Mouse (Mus musculus) MEL (cell line): ENCODE results near the gene Rpl7l1. TPM values are rescaled to one million over a fixed set of nuclear protein-coding genes. Genes with fewer than 3 reads are reported as not detected.
"Not testable (repeated sequence)": the region's sequence is repeated elsewhere in the genome, so short reads cannot be mapped to it uniquely, and the experiment has no call there.

Experiments used
- DNase-seq: peaks from one replicate; pipeline ENCODE4 v3.0.0; 2011; ENCODE audit warnings: low read depth, low spot score
- H3K27ac ChIP-seq: 2 replicates; pipeline ENCODE4 v1.5.1; 2012; ENCODE audit warnings: low read depth, mild to moderate bottlenecking, control low read depth, low read length, moderate library complexity; ENCODE audit not compliant: control insufficient read depth
- H3K27me3 ChIP-seq, 2 experiments: fragments of 150-350 bp in 1 of 2; sonication (generic) in 1 of 2; 2 replicates each; pipeline ENCODE4 v1.6.1; 2012; ENCODE audit warnings: low read length in 2 of 2, mild to moderate bottlenecking in 2 of 2, improper control_type of control experiment in 1 of 2, moderate library complexity in 1 of 2; ENCODE audit not compliant: insufficient read depth in 2 of 2, control insufficient read depth in 1 of 2
- H3K36me3 ChIP-seq, 2 experiments: 2 replicates each; pipeline ENCODE4 v1.6.1; 2012 to 2014; ENCODE audit warnings: low read length in 2 of 2, improper control_type of control experiment in 1 of 2, inconsistent platforms in 1 of 2, mild to moderate bottlenecking in 1 of 2; ENCODE audit not compliant: insufficient read depth in 2 of 2, control insufficient read depth in 1 of 2
- H3K4me1 ChIP-seq, 2 experiments: fragments of 150-350 bp in 1 of 2; sonication (generic) in 1 of 2; 2 replicates each; pipeline ENCODE4 v1.6.1; 2012; ENCODE audit warnings: low read length in 2 of 2, improper control_type of control experiment in 1 of 2, mild to moderate bottlenecking in 1 of 2; ENCODE audit not compliant: insufficient read depth in 2 of 2, control insufficient read depth in 1 of 2
- H3K4me3 ChIP-seq, 2 experiments: fragments of 150-350 bp in 1 of 2; sonication (generic) in 1 of 2; 2 replicates each; pipeline ENCODE4 v1.5.1; 2012; ENCODE audit warnings: low read depth in 2 of 2, low read length in 2 of 2, mild to moderate bottlenecking in 2 of 2, moderate library complexity in 2 of 2, control low read depth in 1 of 2, improper control_type of control experiment in 1 of 2; ENCODE audit not compliant: control insufficient read depth in 1 of 2, insufficient read depth in 1 of 2
- H3K79me2 ChIP-seq: 2 replicates; pipeline ENCODE4 v1.6.1; 2012; ENCODE audit warnings: mild to moderate bottlenecking, low read length, moderate library complexity; ENCODE audit not compliant: control insufficient read depth, poor library complexity, insufficient read depth
- H3K9ac ChIP-seq: 2 replicates; pipeline ENCODE4 v1.6.1; 2012; ENCODE audit warnings: low read depth, mild to moderate bottlenecking, control low read depth, low read length, moderate library complexity; ENCODE audit not compliant: control insufficient read depth, poor library complexity, severe bottlenecking
- H3K9me3 ChIP-seq: fragments of 150-350 bp; sonication (generic); replicated peaks from 2 replicates; pipeline ENCODE4 v1.6.1; 2012; ENCODE audit warnings: mild to moderate bottlenecking, low read length, improper control_type of control experiment, moderate library complexity; ENCODE audit not compliant: insufficient read depth
- CHD1 ChIP-seq: IDR thresholded peaks from 2 replicates; pipeline ENCODE4 v1.6.1; 2012; ENCODE audit warnings: low read depth, mild to moderate bottlenecking, inconsistent platforms, low read length, improper control_type of control experiment
- E2F4 ChIP-seq: IDR thresholded peaks from 2 replicates; pipeline ENCODE4 v1.6.1; 2011; ENCODE audit warnings: low read depth, low read length, improper control_type of control experiment, borderline replicate concordance
- EP300 ChIP-seq, 2 experiments: IDR thresholded peaks; 2 replicates each; pipeline ENCODE4 v1.6.1; 2011; ENCODE audit warnings: improper control_type of control experiment in 2 of 2, low read length in 2 of 2, low read depth in 1 of 2, mild to moderate bottlenecking in 1 of 2
- GATA1 ChIP-seq: IDR thresholded peaks from 2 replicates; pipeline ENCODE4 v1.6.1; 2011; ENCODE audit warnings: low read depth, low read length, improper control_type of control experiment
- KAT2A ChIP-seq: conservative IDR thresholded peaks from 2 replicates; pipeline ENCODE4 v1.6.1; 2012; ENCODE audit warnings: low read depth, low read length, improper control_type of control experiment, inconsistent platforms
- MAFK ChIP-seq: IDR thresholded peaks from 2 replicates; pipeline ENCODE4 v1.6.1; 2011; ENCODE audit warnings: low read depth, mild to moderate bottlenecking, low read length, improper control_type of control experiment, borderline replicate concordance
- MAX ChIP-seq: IDR thresholded peaks from 2 replicates; pipeline ENCODE4 v1.6.1; 2011; ENCODE audit warnings: low read length, improper control_type of control experiment
- MAZ ChIP-seq: IDR thresholded peaks from 2 replicates; pipeline ENCODE4 v1.6.1; 2012; ENCODE audit warnings: low read depth, mild to moderate bottlenecking, inconsistent platforms, low read length, improper control_type of control experiment
- MEF2A ChIP-seq: IDR thresholded peaks from 2 replicates; pipeline ENCODE4 v1.6.1; 2014; ENCODE audit warnings: low read depth, mild to moderate bottlenecking, inconsistent platforms, low read length, improper control_type of control experiment; ENCODE audit not compliant: poor library complexity, insufficient replicate concordance, severe bottlenecking; ENCODE audit errors: extremely low read depth
- MXI1 ChIP-seq: IDR thresholded peaks from 2 replicates; pipeline ENCODE4 v1.6.1; 2011; ENCODE audit warnings: mild to moderate bottlenecking, low read depth, low read length, improper control_type of control experiment
- NELFE ChIP-seq: IDR thresholded peaks from 2 replicates; pipeline ENCODE4 v1.6.1; 2011; ENCODE audit warnings: low read depth, low read length, improper control_type of control experiment
- NRF1 ChIP-seq: IDR thresholded peaks from 2 replicates; pipeline ENCODE4 v1.6.1; 2014; ENCODE audit warnings: low read depth, mild to moderate bottlenecking, inconsistent platforms, low read length, improper control_type of control experiment, moderate library complexity; ENCODE audit not compliant: poor library complexity, insufficient read depth, severe bottlenecking
- POLR2AphosphoS5 ChIP-seq: IDR thresholded peaks from 2 replicates; pipeline ENCODE4 v1.6.1; 2012; ENCODE audit warnings: low read depth, borderline replicate concordance, mild to moderate bottlenecking, inconsistent platforms, low read length, moderate library complexity, mixed read lengths
- RCOR1 ChIP-seq: IDR thresholded peaks from 2 replicates; pipeline ENCODE4 v1.6.1; 2012; ENCODE audit warnings: low read depth, mild to moderate bottlenecking, inconsistent platforms, low read length, improper control_type of control experiment
- SIN3A ChIP-seq: IDR thresholded peaks from 2 replicates; pipeline ENCODE4 v1.6.1; 2012; ENCODE audit warnings: low read length, improper control_type of control experiment, inconsistent platforms
- TAL1 ChIP-seq: IDR thresholded peaks from 2 replicates; pipeline ENCODE4 v1.6.1; 2012; ENCODE audit warnings: mild to moderate bottlenecking, inconsistent platforms, low read length, moderate library complexity, mixed read lengths
- TBP ChIP-seq: IDR thresholded peaks from 2 replicates; pipeline ENCODE4 v1.8.0; 2011; ENCODE audit warnings: low read depth, low read length, improper control_type of control experiment
- USF1 ChIP-seq: IDR thresholded peaks from 2 replicates; pipeline ENCODE4 v1.6.1; 2014; ENCODE audit warnings: low read depth, mild to moderate bottlenecking, inconsistent platforms, low read length, improper control_type of control experiment, moderate library complexity
- USF2 ChIP-seq, 2 experiments: IDR thresholded peaks; 2 replicates each; pipeline ENCODE4 v1.6.1; 2011 to 2012; ENCODE audit warnings: improper control_type of control experiment in 2 of 2, low read length in 2 of 2, borderline replicate concordance in 1 of 2, inconsistent platforms in 1 of 2, low read depth in 1 of 2, mild to moderate bottlenecking in 1 of 2; ENCODE audit not compliant: insufficient read depth in 1 of 2
- ZNF384 ChIP-seq: IDR thresholded peaks from 2 replicates; pipeline ENCODE4 v1.6.1; 2012; ENCODE audit warnings: low read depth, mild to moderate bottlenecking, inconsistent platforms, low read length, improper control_type of control experiment
- polyA plus RNA-seq, 2 experiments: library from polyadenylated mRNA; stranded (reverse) in 1 of 2; unstranded in 1 of 2; fragments of >175 nt in 1 of 2; fragments of >200 nt in 1 of 2; gene quantifications; 2 replicates each; pipeline versions ENCODE4 v1.2.1 to v1.2.4; 2012; ENCODE audit warnings: low replicate concordance in 2 of 2, low read depth in 1 of 2; ENCODE audit not compliant: insufficient read length in 2 of 2, insufficient read depth in 1 of 2, missing spikeins in 1 of 2
- total RNA-seq: library from RNA; depleted of rRNA; stranded (reverse); fragments of 300-350 nt; gene quantifications from 2 replicates; pipeline ENCODE4 v1.2.3, GENCODE M21; 2012

Rpl7l1 gene
- total and polyA plus RNA-seq, 3 experiments: 166 to 342 (median 174) TPM

GRCm38 (mm10) chr17:46767868-46768267 lies 14.6 kb downstream of the Rpl7l1 start:
- H3K9ac ChIP-seq: no peak overlapping the region
- H3K79me2 ChIP-seq: peaks cover 2% of the 10 kb centered on the region
- H3K36me3 ChIP-seq: no peaks in the 10 kb centered on the region; a peak in 1 of 4 replicates
- H3K27ac ChIP-seq: no peak overlapping the region
- peaks cover 0 to 7% of the 10 kb centered on the region in 2 experiments; a peak in 1 of 4 replicates for H3K4me1 ChIP-seq
- H3K4me3 ChIP-seq: no peak overlapping the region
- TF ChIP-seq NRF1 (no peak), CHD1 (no peak), ZNF384 (no peak), MAX (no peak), TAL1 (no peak), EP300 (IDR thresholded peaks at IDR 0.05; ENCODE audit: low read depth in 1 of 2, low read length in 2 of 2) (no peak), MAFK (no peak), MEF2A (no peak), SIN3A (no peak), USF2 (IDR thresholded peaks at IDR 0.05; ENCODE audit: borderline replicate concordance in 1 of 2, insufficient read depth in 1 of 2, low read depth in 1 of 2, low read length in 2 of 2) (no peak), RCOR1 (no peak)
- no peaks in the 10 kb centered on the region for H3K9me3 ChIP-seq
- H3K27me3 ChIP-seq: no peaks in the 10 kb centered on the region; a peak in 1 of 4 replicates
- no peak for DNase-seq

GRCm38 (mm10) chr17:46764916-46765315 lies 17.6 kb downstream of the Rpl7l1 start:
- H3K79me2 ChIP-seq, H3K4me1 ChIP-seq, H3K9ac ChIP-seq, H3K27me3 ChIP-seq, H3K27ac ChIP-seq, H3K36me3 ChIP-seq, H3K4me3 ChIP-seq, H3K9me3 ChIP-seq, DNase-seq: not testable (repeated sequence)

GRCm38 (mm10) chr17:46763544-46763943 lies 18.9 kb downstream of the Rpl7l1 start, which contains the start of gene Ptcra:
Gene Ptcra, minus strand, starts transcription at chr17:46763712.
- H3K9ac ChIP-seq: no peak within 1 kb of the TSS
- TF ChIP-seq E2F4 (no peak), GATA1 (no peak), POLR2AphosphoS5 (no peak), MAZ (no peak), USF1 (no peak), SIN3A (no peak), CHD1 (no peak), KAT2A (no peak), NELFE (no peak), MAFK (no peak), MEF2A (no peak), MXI1 (no peak), TBP (no peak)
- TF ChIP-seq, all 39 proteins: peak for 0
- Histone ChIP-seq H3K27ac (no peak within 1 kb of the TSS), H3K79me2 (no peaks in the 10 kb centered on the region), H3K4me1 (no peaks in the 10 kb centered on the region), H3K27me3 (peaks cover 6 to 9% of the 10 kb centered on the region in 2 experiments), H3K36me3 (no peaks in the 10 kb centered on the region), H3K9me3 (no peaks in the 10 kb centered on the region), H3K4me3 (no peak within 1 kb of the TSS)
- no peak for DNase-seq
